Mouse (Mus musculus) heart, postnatal 14 days (tissue): Measurements from ENCODE around the gene Ndufa12. TPM values are rescaled to one million over a fixed set of nuclear protein-coding genes. Genes with fewer than 3 reads are reported as not detected.

ENCODE experiments used
- total RNA-seq, 2 experiments: library from RNA; stranded (reverse); gene quantifications; 2 replicates each; pipeline ENCODE4 v1.2.3; 2021

Ndufa12 gene
- total RNA-seq, 2 experiments from 2014 or later = 667 to 680 TPM

Other genes with a start within 250 kb of the Ndufa12 start
- gene Vezt, start 162.9 kb upstream of the Ndufa12 start, total RNA-seq = 10 to 100 TPM; 34.9 to 35.3 TPM
- gene Fgd6, start 162.7 kb upstream of the Ndufa12 start, total RNA-seq = 1 to 10 TPM; 6.9 to 7.3 TPM
- 1 to 10 TPM; 8.2 to 9.8 TPM for gene Nr2c1, start 50.7 kb upstream of the Ndufa12 start, total RNA-seq
- not detected for gene Gm4792, start 100.0 kb downstream of the Ndufa12 start, total RNA-seq
- 10 to 100 TPM; 36.8 to 41.8 TPM for gene Tmcc3, start 113.2 kb downstream of the Ndufa12 start, total RNA-seq